Mouse (Mus musculus) MEL (cell line): ENCODE data around the gene Sorcs2. TPM values are rescaled to one million over a fixed set of nuclear protein-coding genes. Genes with fewer than 3 reads are reported as not detected.

Source experiments
- DNase-seq: peaks from one replicate; pipeline ENCODE4 v3.0.0; 2011; ENCODE audit warnings: low read depth, low spot score
- H3K27ac ChIP-seq: 2 replicates; pipeline ENCODE4 v1.5.1; 2012; ENCODE audit warnings: low read depth, mild to moderate bottlenecking, control low read depth, low read length, moderate library complexity; ENCODE audit not compliant: control insufficient read depth
- H3K27me3 ChIP-seq, 2 experiments: fragments of 150-350 bp in 1 of 2; sonication (generic) in 1 of 2; 2 replicates each; pipeline ENCODE4 v1.6.1; 2012; ENCODE audit warnings: low read length in 2 of 2, mild to moderate bottlenecking in 2 of 2, improper control_type of control experiment in 1 of 2, moderate library complexity in 1 of 2; ENCODE audit not compliant: insufficient read depth in 2 of 2, control insufficient read depth in 1 of 2
- H3K36me3 ChIP-seq, 2 experiments: 2 replicates each; pipeline ENCODE4 v1.6.1; 2012 to 2014; ENCODE audit warnings: low read length in 2 of 2, improper control_type of control experiment in 1 of 2, inconsistent platforms in 1 of 2, mild to moderate bottlenecking in 1 of 2; ENCODE audit not compliant: insufficient read depth in 2 of 2, control insufficient read depth in 1 of 2
- H3K4me1 ChIP-seq, 2 experiments: fragments of 150-350 bp in 1 of 2; sonication (generic) in 1 of 2; 2 replicates each; pipeline ENCODE4 v1.6.1; 2012; ENCODE audit warnings: low read length in 2 of 2, improper control_type of control experiment in 1 of 2, mild to moderate bottlenecking in 1 of 2; ENCODE audit not compliant: insufficient read depth in 2 of 2, control insufficient read depth in 1 of 2
- H3K4me3 ChIP-seq, 2 experiments: fragments of 150-350 bp in 1 of 2; sonication (generic) in 1 of 2; 2 replicates each; pipeline ENCODE4 v1.5.1; 2012; ENCODE audit warnings: low read depth in 2 of 2, low read length in 2 of 2, mild to moderate bottlenecking in 2 of 2, moderate library complexity in 2 of 2, control low read depth in 1 of 2, improper control_type of control experiment in 1 of 2; ENCODE audit not compliant: control insufficient read depth in 1 of 2, insufficient read depth in 1 of 2
- H3K79me2 ChIP-seq: 2 replicates; pipeline ENCODE4 v1.6.1; 2012; ENCODE audit warnings: mild to moderate bottlenecking, low read length, moderate library complexity; ENCODE audit not compliant: control insufficient read depth, poor library complexity, insufficient read depth
- H3K9ac ChIP-seq: 2 replicates; pipeline ENCODE4 v1.6.1; 2012; ENCODE audit warnings: low read depth, mild to moderate bottlenecking, control low read depth, low read length, moderate library complexity; ENCODE audit not compliant: control insufficient read depth, poor library complexity, severe bottlenecking
- H3K9me3 ChIP-seq: fragments of 150-350 bp; sonication (generic); replicated peaks from 2 replicates; pipeline ENCODE4 v1.6.1; 2012; ENCODE audit warnings: mild to moderate bottlenecking, low read length, improper control_type of control experiment, moderate library complexity; ENCODE audit not compliant: insufficient read depth
- CTCF ChIP-seq, 3 experiments: IDR thresholded peaks in 2 of 3; conservative IDR thresholded peaks in 1 of 3; 2 replicates each; pipeline ENCODE4 v1.5.1; 2011 to 2012; ENCODE audit warnings: low read length in 3 of 3, low read depth in 2 of 3, mild to moderate bottlenecking in 2 of 3, improper control_type of control experiment in 1 of 3, inconsistent platforms in 1 of 3, mixed read lengths in 1 of 3, moderate library complexity in 1 of 3; ENCODE audit not compliant: control insufficient read depth in 1 of 3, insufficient read depth in 1 of 3, poor library complexity in 1 of 3, severe bottlenecking in 1 of 3
- MYB ChIP-seq: IDR thresholded peaks from 2 replicates; pipeline ENCODE4 v1.6.1; 2011; ENCODE audit warnings: mild to moderate bottlenecking, low read depth, low read length, improper control_type of control experiment
- RAD21 ChIP-seq: IDR thresholded peaks from 2 replicates; pipeline ENCODE4 v1.6.1; 2011; ENCODE audit warnings: mild to moderate bottlenecking, low read depth, low read length, improper control_type of control experiment
- TAL1 ChIP-seq: IDR thresholded peaks from 2 replicates; pipeline ENCODE4 v1.6.1; 2012; ENCODE audit warnings: mild to moderate bottlenecking, inconsistent platforms, low read length, moderate library complexity, mixed read lengths
- ZKSCAN1 ChIP-seq: IDR thresholded peaks from 2 replicates; pipeline ENCODE4 v1.6.1; 2012; ENCODE audit warnings: low read depth, mild to moderate bottlenecking, inconsistent platforms, low read length, improper control_type of control experiment, moderate library complexity
- ZNF384 ChIP-seq: IDR thresholded peaks from 2 replicates; pipeline ENCODE4 v1.6.1; 2012; ENCODE audit warnings: low read depth, mild to moderate bottlenecking, inconsistent platforms, low read length, improper control_type of control experiment
- polyA plus RNA-seq, 2 experiments: library from polyadenylated mRNA; stranded (reverse) in 1 of 2; unstranded in 1 of 2; fragments of >175 nt in 1 of 2; fragments of >200 nt in 1 of 2; gene quantifications; 2 replicates each; pipeline versions ENCODE4 v1.2.1 to v1.2.4; 2012; ENCODE audit warnings: low replicate concordance in 2 of 2, low read depth in 1 of 2; ENCODE audit not compliant: insufficient read length in 2 of 2, insufficient read depth in 1 of 2, missing spikeins in 1 of 2
- total RNA-seq: library from RNA; depleted of rRNA; stranded (reverse); fragments of 300-350 nt; gene quantifications from 2 replicates; pipeline ENCODE4 v1.2.3, GENCODE M21; 2012

Gene Sorcs2
- total and polyA plus RNA-seq, 3 experiments: not detected

- Histone ChIP-seq H3K27me3 (no peaks in the 10 kb centered on the region), H3K4me3 (no peak overlapping the region), H3K9ac (no peak overlapping the region), H3K36me3 (no peaks in the 10 kb centered on the region), H3K4me1 (no peaks in the 10 kb centered on the region), H3K79me2 (no peaks in the 10 kb centered on the region), H3K27ac (no peak overlapping the region), H3K9me3 (no peaks in the 10 kb centered on the region)
- DNase-seq: no peak
- no peak for TF ChIP-seq MYB
Measured at GRCm38 (mm10) chr5:36041236-36041562, 356.7 kb downstream of the Sorcs2 start.

GRCm38 (mm10) chr5:36040398-36041235 lies 357.3 kb downstream of the Sorcs2 start:
- H3K27me3 ChIP-seq: no peaks in the 10 kb centered on the region

GRCm38 (mm10) chr5:36039596-36039995 lies 358.3 kb downstream of the Sorcs2 start:
- Histone ChIP-seq H3K27me3 (no peaks in the 10 kb centered on the region), H3K36me3 (no peaks in the 10 kb centered on the region), H3K27ac (no peak overlapping the region), H3K9me3 (no peaks in the 10 kb centered on the region), H3K4me3 (no peak overlapping the region), H3K79me2 (no peaks in the 10 kb centered on the region), H3K9ac (no peak overlapping the region), H3K4me1 (no peaks in the 10 kb centered on the region)
- no peak for TF ChIP-seq TAL1
- no peak for DNase-seq

More at GRCm38 (mm10) chr5:36040398-36041235, 357.3 kb downstream of the Sorcs2 start:
- H3K4me3 ChIP-seq: no peak overlapping the region
- no peak overlapping the region for H3K9ac ChIP-seq
- no peaks in the 10 kb centered on the region for H3K9me3 ChIP-seq
- H3K79me2 ChIP-seq: no peaks in the 10 kb centered on the region
- H3K36me3 ChIP-seq: no peaks in the 10 kb centered on the region
- no peak overlapping the region for H3K27ac ChIP-seq
- no peak for TF ChIP-seq ZNF384
- DNase-seq: no peak
- no peaks in the 10 kb centered on the region for H3K4me1 ChIP-seq

GRCm38 (mm10) chr5:36033531-36034426 lies 364.2 kb downstream of the Sorcs2 start:
- Histone ChIP-seq H3K79me2 (no peaks in the 10 kb centered on the region), H3K27ac (no peak overlapping the region), H3K4me3 (no peak overlapping the region), H3K9me3 (no peaks in the 10 kb centered on the region), H3K9ac (no peak overlapping the region), H3K36me3 (no peaks in the 10 kb centered on the region), H3K4me1 (no peaks in the 10 kb centered on the region), H3K27me3 (no peaks in the 10 kb centered on the region)
- peak; percentile 5 for DNase-seq
- TF ChIP-seq ZKSCAN1 (no peak), CTCF (IDR thresholded peaks at IDR 0.05 in 2 of 3, conservative IDR thresholded peaks at IDR 0.05 in 1 of 3; ENCODE audit: control insufficient read depth in 1 of 3, insufficient read depth in 1 of 3, low read depth in 2 of 3, low read length in 3 of 3, poor library complexity in 1 of 3, severe bottlenecking in 1 of 3) (peak in 2 of 3 experiments; percentile 14 to 32; a peak in 4 of 6 replicates), RAD21 (peak; percentile 30)
